Mouse (Mus musculus) myocyte (in vitro differentiated cells): ENCODE results near the gene Dnmt3a.

Source experiments
- MAX ChIP-seq: IDR thresholded peaks from one replicate; pipeline ENCODE4 v1.6.1; 2011; ENCODE audit warnings: low read depth, mild to moderate bottlenecking, control low read depth
- MYOD1 ChIP-seq, 3 experiments: IDR thresholded peaks; one replicate each; pipeline ENCODE4 v1.6.1; 2011; ENCODE audit warnings: control low read depth in 2 of 3, low read depth in 2 of 3, mild to moderate bottlenecking in 2 of 3, moderate library complexity in 1 of 3; ENCODE audit not compliant: insufficient read length in 2 of 3, control insufficient read depth in 1 of 3
- SRF ChIP-seq: IDR thresholded peaks from one replicate; pipeline ENCODE4 v1.6.1; 2011; ENCODE audit warnings: low read depth; ENCODE audit not compliant: control insufficient read depth, insufficient read length
- TCF12 ChIP-seq: IDR thresholded peaks from one replicate; pipeline ENCODE4 v1.6.1; 2011; ENCODE audit warnings: mild to moderate bottlenecking, control low read depth; ENCODE audit not compliant: poor library complexity, insufficient read depth, severe bottlenecking

GRCm38 (mm10) chr12:3825714-3826080 is 19.9 kb downstream of the Dnmt3a start:
- TF ChIP-seq TCF12: no peak
- no peak for TF ChIP-seq SRF
- TF ChIP-seq MAX: no peak
- TF ChIP-seq MYOD1 (IDR thresholded peaks at IDR 0.05; ENCODE audit: control insufficient read depth in 1 of 3, insufficient read length in 2 of 3, low read depth in 2 of 3): no peak
